Mouse (Mus musculus): Measurements from ENCODE around the gene Cers1.

The Cers1 gene

DNA sequence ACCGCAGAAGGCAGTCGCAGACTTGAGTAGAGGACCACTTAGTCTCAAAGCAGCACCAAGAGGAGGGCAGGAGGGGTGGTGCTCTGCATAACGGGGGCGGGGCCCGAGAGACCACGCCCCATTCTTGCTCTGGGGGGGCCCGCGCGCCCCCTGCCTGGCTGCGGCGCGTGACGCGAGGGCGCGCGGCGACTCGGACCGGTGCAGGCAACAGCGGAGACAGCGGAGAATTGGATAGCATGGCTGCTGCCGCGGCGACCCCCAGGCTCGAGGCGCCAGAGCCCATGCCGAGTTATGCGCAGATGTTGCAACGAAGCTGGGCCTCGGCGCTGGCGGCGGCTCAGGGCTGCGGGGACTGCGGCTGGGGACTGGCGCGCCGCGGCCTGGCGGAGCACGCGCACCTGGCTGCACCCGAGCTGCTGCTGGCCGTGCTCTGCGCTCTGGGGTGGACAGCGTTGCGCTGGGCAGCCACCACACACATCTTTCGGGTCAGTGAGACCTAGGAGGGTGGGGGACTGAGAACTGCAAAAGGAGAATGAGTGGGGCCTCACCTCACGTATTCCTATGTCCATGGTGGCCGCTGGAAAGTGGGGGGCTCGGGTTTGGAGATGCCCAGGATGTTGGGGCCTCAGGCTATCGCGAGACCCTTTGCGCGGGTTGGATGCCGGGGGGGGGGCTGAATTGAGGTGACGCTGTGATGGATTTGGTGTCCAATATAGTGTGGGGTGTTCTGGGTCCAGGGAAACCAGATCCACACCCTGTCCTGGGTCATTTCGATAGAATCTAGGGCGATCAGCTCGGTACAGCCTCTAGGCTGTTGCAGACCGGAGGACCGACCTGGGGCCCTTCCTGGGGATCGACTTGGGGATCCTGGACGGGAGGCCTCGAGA, at the start of gene Cers1:
TSS of gene Cers1 (plus strand) at position 152 of the 887 bp plus-strand sequence.
- DNase-seq: peak in 1 of 2 experiments; percentile 34

DNA sequence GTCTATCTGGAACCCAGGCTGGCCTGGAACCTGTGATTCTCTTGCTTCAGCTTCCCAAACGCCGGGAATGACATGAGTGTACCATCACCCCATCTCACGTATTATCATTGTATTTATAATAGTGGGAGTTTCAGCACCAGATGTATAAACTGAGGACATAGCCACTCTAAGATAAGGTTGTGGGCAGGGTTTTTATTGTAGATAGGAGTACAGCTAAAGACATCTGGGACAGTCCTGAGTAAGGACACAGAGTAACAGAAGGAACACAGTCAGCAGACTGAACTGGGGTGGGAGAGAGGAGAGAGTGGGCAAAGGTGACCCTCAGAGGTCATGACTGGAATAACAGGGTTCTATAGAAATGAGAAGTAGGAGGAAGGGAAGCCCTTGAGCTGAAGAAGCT, 47.9 kb upstream of the Cers1 start:
- no peak for DNase-seq

GRCm38 (mm10) chr8:70268311-70268710, 47.3 kb upstream of the Cers1 start:
- no peak for DNase-seq

DNA sequence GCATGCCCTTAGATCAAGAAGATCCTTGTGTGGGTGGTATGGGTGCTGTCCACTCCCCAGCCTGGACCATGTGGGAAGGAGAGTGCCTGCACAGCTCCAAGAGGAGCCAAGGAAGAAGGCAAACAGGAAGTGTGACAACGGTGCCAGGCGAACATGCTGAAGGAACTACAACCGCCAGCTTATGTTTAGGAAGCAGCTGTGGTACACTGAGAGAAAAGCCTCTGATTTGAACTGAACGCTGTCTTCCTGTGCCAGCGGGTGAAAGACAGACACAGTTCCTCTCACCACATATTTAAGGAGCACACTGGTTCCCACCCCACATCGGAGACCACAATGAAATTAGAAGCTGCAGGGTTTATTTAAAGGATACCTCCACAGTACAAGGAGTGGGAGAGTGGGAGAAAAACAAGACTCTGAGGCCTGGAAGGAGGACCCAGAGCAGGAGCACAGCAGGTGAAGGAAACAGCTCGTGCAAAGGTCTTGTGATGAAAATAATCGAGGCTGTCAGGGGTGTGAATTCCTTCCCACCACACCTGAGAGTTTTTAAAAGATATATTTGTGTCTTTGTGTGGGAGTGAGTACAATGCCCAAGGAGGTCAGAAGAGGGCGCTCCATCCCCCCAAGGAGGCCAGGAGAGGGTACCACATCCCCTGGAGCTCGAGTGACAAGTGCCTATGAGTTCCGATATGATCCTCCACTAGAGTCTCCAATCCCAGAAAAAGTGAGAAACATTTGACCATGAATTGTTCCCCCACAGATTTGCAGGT, 46.6 kb upstream of the Cers1 start:
- peak in 1 of 2 experiments; percentile 15 for DNase-seq

- no peak for DNase-seq
Observed at GRCm38 (mm10) chr8:70272949-70273348, 42.6 kb upstream of the Cers1 start.

GRCm38 (mm10) chr8:70274350-70274749, 41.2 kb upstream of the Cers1 start:
- DNase-seq: no peak

DNA sequence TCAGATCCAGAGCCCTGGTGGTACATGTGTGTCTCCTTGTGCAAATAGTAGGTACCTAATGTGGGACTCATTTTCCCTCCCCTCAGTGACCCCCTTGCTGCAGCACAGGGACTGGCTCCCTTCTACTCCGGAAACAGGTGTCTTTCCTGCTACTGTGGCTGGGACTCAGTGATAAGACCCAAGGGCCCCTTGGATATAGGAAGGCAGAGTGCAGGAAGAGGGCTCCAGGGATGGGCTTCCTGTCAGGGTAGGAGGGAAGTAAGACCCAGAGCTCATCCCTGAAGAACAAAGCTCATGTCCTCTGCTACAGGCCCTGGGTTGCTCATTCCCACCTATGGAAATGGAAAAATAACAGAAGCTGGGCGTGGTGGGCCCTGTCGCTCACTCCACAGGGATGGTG, 39.1 kb upstream of the Cers1 start:
- DNase-seq: no peak

DNA sequence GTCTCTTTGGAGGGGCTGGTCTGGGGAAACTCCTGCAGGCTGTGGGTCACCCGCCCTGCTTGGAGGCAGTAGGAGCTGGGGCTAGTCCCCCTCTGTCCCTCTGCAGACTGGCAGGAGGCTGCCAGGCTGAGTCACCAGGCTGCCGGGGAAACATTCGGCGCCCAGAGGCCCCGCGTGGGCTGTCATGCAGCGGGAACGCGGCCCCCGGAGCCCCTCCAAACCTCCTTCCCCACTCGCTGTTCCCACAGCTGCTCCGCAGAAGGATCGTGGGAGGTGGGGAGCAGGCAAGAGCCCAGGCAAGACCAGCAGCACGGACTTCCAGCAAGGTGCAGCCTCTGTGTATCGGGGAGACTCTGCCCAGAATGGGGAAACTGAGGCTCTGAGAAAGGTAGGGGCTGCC, 37.4 kb upstream of the Cers1 start:
- no peak for DNase-seq

GRCm38 (mm10) chr8:70279266-70279665, 36.3 kb upstream of the Cers1 start:
- DNase-seq: no peak

GRCm38 (mm10) chr8:70281001-70281400, 34.6 kb upstream of the Cers1 start:
- DNase-seq: no peak

DNA sequence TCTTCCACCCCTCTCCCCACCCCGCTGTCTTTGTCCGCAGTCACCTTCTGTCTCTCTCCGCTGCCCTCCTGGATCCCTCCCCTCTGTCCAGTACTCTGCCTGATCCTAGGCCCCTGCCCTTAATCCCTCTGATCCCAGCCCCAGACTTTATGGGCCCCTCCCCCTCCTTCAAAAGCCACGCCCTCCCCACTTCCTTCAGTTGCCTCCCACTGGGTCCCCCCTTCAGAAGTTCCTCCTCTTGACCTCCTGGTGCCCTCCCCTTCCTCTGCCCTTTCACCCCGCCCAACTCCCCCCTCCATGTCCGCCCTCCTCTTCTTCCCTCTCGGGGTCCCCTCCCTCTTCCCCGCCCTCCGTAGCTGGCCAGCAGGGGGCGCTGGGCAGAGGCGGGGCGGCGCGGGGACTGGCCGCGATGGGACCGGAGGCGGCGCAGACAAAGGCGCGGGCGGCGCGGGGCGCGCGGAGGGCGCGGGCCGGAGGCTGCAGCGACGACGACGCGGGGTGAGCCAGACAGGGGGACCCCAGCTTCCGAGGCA, 32.9 kb upstream of the Cers1 start, which contains the start of gene Homer3:
TSS of gene Homer3 (plus strand) at position 225 of the 533 bp plus-strand sequence.
- DNase-seq: peak; percentile 89 to 90

DNA sequence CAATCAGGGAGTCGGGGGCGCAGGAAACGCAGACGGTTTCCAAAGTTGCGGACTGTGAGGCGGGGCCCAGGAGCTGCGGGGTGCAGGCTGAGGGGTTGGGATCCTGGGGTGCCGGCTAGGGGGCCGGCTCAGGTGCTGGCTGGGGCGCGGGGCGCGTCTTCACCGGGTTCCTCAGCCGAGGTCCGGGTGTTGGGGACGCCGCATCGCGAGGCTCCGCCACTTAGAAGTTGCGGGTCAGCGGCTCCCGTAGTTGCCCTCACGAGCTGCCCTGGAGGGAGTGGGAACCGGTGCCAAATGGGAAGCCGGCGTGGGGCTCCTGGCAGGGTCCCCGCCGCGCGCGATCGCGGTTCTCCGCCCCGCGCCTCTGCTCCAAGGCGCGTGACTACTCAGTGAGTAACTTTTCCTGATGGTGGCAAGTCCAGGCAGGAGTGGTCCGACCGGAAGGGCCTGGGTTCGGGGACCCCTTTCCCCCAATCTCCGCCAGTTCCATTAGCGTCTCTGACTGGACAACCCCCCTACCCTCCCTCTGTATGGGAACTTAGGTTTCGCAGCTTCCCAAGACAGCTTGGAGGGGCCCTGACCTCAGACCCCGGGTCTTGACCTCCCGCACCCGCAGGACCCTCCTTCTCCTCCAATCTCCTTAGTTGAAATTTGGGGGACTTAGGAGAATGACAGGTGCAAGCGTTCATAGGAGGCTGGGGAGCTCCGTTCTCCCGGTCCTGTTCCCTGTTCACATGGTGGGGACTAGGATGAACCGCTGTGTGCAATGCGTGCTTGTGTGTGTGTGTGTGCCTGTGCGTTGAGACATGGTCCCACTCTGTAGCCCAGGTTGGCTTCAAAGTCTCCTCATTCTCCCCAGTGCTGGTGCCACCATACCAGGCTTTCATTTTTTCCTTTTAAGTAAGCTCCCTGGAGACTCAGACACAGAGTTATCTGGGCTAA, 32.2 kb upstream of the Cers1 start:
- DNase-seq: no peak

GRCm38 (mm10) chr8:70284421-70284820, 31.2 kb upstream of the Cers1 start:
- DNase-seq: no peak

DNA sequence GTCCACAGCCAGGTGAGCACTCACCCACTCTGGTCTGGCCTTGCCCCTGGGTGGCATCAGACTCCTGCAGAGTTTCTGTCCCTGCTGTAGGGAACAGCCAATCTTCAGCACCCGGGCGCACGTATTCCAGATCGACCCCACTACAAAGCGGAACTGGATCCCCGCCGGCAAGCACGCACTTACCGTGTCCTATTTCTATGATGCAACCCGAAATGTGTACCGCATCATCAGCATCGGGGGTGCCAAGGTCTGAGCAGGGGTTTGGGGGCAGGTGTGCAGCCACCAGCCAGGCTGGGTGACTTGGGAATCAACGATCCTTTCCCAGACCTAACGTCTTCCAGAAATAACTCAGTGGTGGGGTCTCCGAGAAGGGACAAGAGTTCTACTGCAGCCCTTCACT, 30.3 kb upstream of the Cers1 start:
- no peak for DNase-seq

DNA sequence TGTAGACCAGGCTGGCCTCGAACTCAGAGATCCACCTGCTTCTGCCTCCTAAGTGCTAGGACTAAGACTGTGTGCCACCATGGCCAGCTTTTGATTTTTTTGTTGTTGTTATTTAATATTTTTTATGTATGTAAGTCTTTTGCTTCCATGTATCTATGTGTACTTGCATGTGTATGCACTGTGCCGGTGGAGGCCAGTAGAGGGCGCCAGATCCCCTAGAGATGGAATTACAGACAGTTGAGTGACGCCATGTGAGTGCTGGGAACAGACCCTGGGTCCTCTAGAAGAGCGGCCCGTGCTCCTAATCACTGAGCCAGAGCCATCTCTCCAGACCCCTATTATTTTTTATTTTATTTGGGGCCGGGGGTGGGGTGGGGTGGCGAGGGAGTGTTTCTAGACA, 28.8 kb upstream of the Cers1 start:
- DNase-seq: peak in 1 of 2 experiments; percentile 19

- DNase-seq: no peak
Observed at GRCm38 (mm10) chr8:70293988-70294405, 21.6 kb upstream of the Cers1 start.

- DNase-seq: no peak
Observed at GRCm38 (mm10) chr8:70300881-70301280, 14.7 kb upstream of the Cers1 start.

GRCm38 (mm10) chr8:70302358-70302890, 13.2 kb upstream of the Cers1 start, which contains the start of the genes Ddx49 and Cope:
TSS of gene Ddx49 (minus strand) at chr8:70302489.
TSS of gene Cope (plus strand) at chr8:70302518.
- DNase-seq: peak; percentile 85 to 90

- no peak for DNase-seq
Observed at GRCm38 (mm10) chr8:70302901-70303300, 12.7 kb upstream of the Cers1 start.

- DNase-seq: no peak
Observed at GRCm38 (mm10) chr8:70309311-70309710, 6.3 kb upstream of the Cers1 start.

- DNase-seq: no peak
Observed at GRCm38 (mm10) chr8:70313399-70313798, 2.2 kb upstream of the Cers1 start.
